In the genomic region with DNA sequence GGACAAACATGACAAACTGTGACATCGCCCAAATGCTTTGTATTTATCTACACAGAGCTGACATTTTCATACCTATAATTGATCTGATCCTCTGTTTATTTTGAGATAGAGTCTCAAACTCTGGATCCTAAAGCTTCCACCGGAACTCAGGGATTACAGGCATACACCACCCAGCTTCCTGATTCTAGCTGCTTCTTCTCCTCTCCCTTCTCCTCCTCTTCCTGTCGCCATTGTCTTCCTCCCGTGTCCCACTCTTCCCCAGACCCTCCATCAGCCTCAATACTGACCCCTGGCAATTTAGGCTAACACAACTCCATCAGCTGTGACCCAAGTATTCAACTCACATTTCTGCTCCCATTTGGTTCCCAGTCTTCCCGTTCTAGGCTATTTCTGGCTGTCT, we compare ENCODE assay signal across 8 mouse cellular contexts. TPM values are rescaled to one million over a fixed set of nuclear protein-coding genes. Genes with fewer than 3 reads are reported as not detected.
A peak's percentile ranks its signal among the peaks of the same experiment; 100 is the strongest.
DNase-seq lines count a peak whose midpoint lies in the region; ATAC-seq and TF ChIP-seq lines count a peak whose summit lies in the region.

No protein-coding gene starts in this region.

- peaks cover 8% of the 10 kb centered on the region; the same call in 1 of the 2 replicates for H3K4me1 ChIP-seq in kidney, postnatal 0 days (replicated peaks; ENCODE audit: insufficient read depth, low read length)
- peaks cover 26% of the 10 kb centered on the region for H3K4me1 ChIP-seq in forebrain, embryonic 10.5 days
- H3K4me1 ChIP-seq in limb, embryonic 11.5 days (ENCODE audit: control insufficient read depth, insufficient read depth, low read length) = 0 out of 2 replicates have a peak, but pooled peaks cover 4% of the 10 kb centered on the region
- H3K4me1 ChIP-seq in neural tube, embryonic 14.5 days (ENCODE audit: control insufficient read depth, insufficient read depth, low read length) = 0 out of 2 replicates have a peak, but pooled peaks cover 4% of the 10 kb centered on the region

- H3K27me3 ChIP-seq in kidney, postnatal 0 days (ENCODE audit: insufficient read depth, low read length) = peaks cover 15% of the 10 kb centered on the region
- H3K27me3 ChIP-seq in forebrain, embryonic 10.5 days (ENCODE audit: poor library complexity, severe bottlenecking) = peaks cover 67% of the 10 kb centered on the region
- H3K27me3 ChIP-seq in limb, embryonic 11.5 days (ENCODE audit: control insufficient read depth, insufficient read depth, low read length) = peaks cover 30% of the 10 kb centered on the region
- H3K27me3 ChIP-seq in neural tube, embryonic 14.5 days (ENCODE audit: control insufficient read depth, insufficient read depth, low read length) = peaks cover 12% of the 10 kb centered on the region

- no peak for DNase-seq in kidney, postnatal 0 days (ENCODE audit: low spot score)
- DNase-seq in kidney, adult 8-10 months = no peak
- DNase-seq in forebrain, embryonic 10.5 days (ENCODE audit: extremely low spot score, low spot score) = no peak
- no peak for DNase-seq in limb, embryonic 11.5 days (ENCODE audit: low spot score)
- DNase-seq in adrenal gland, adult 8-10 months = no peak
- DNase-seq in right cerebral cortex, adult 2 months (ENCODE audit: low spot score in 2 of 2) = no peak
- DNase-seq in left cerebral cortex, postnatal 14 days (ENCODE audit: low spot score in 2 of 2) = no peak

- no peaks in the 10 kb centered on the region for H3K9me3 ChIP-seq in kidney, postnatal 0 days (replicated peaks; ENCODE audit: low read length)
- no peaks in the 10 kb centered on the region for H3K9me3 ChIP-seq in forebrain, embryonic 10.5 days
- no peaks in the 10 kb centered on the region for H3K9me3 ChIP-seq in limb, embryonic 11.5 days (ENCODE audit: control insufficient read depth, low read length)
- no peaks in the 10 kb centered on the region for H3K9me3 ChIP-seq in neural tube, embryonic 14.5 days (ENCODE audit: control insufficient read depth, low read length)

- no peak for ATAC-seq in kidney, postnatal 0 days (replicated peaks; ENCODE audit: low FRiP score, low read depth)
- no peak for ATAC-seq in limb, embryonic 11.5 days (ENCODE audit: insufficient number of reproducible peaks, low FRiP score, low TSS enrichment, low read depth)
- ATAC-seq in neural tube, embryonic 14.5 days (ENCODE audit: low read depth) = no peak

- no peak overlapping the region for H3K27ac ChIP-seq in kidney, postnatal 0 days
- H3K27ac ChIP-seq in forebrain, embryonic 10.5 days = peak overlapping the region; percentile 80; the same call in 1 of the 2 replicates
- H3K27ac ChIP-seq in limb, embryonic 11.5 days (replicated peaks; ENCODE audit: low read depth, low read length) = no peak overlapping the region
- no peak overlapping the region; the same call in 1 of the 2 replicates for H3K27ac ChIP-seq in neural tube, embryonic 14.5 days (ENCODE audit: low read depth, low read length)

- H3K9ac ChIP-seq in kidney, postnatal 0 days (ENCODE audit: low read depth, low read length) = peak overlapping the region; percentile 47; the same call in 1 of the 2 replicates
- no peak overlapping the region; the same call in 1 of the 2 replicates for H3K9ac ChIP-seq in limb, embryonic 11.5 days (ENCODE audit: low read length)
- H3K9ac ChIP-seq in neural tube, embryonic 14.5 days (replicated peaks; ENCODE audit: low read depth, low read length) = peak overlapping the region; percentile 58; the same call in 1 of the 2 replicates

- intact Hi-C loops in left cerebral cortex, postnatal 14 days (cut with DNase I) = no loop called here

- H3K4me3 ChIP-seq in kidney, postnatal 0 days (replicated peaks; ENCODE audit: low read depth, low read length) = peak overlapping the region; percentile 54
- peak overlapping the region; percentile 63 for H3K4me3 ChIP-seq in forebrain, embryonic 10.5 days
- H3K4me3 ChIP-seq in limb, embryonic 11.5 days (ENCODE audit: low read depth, low read length) = peak overlapping the region; percentile 39
- peak overlapping the region; percentile 46 for H3K4me3 ChIP-seq in neural tube, embryonic 14.5 days (ENCODE audit: low read depth, low read length)

- H3K36me3 ChIP-seq in kidney, postnatal 0 days (ENCODE audit: insufficient read depth, low read length) = no peaks in the 10 kb centered on the region
- H3K36me3 ChIP-seq in forebrain, embryonic 10.5 days (replicated peaks) = no peaks in the 10 kb centered on the region
- H3K36me3 ChIP-seq in limb, embryonic 11.5 days (ENCODE audit: control insufficient read depth, insufficient read depth, low read length) = no peaks in the 10 kb centered on the region
- no peaks in the 10 kb centered on the region for H3K36me3 ChIP-seq in neural tube, embryonic 14.5 days (ENCODE audit: control insufficient read depth, insufficient read depth, low read length)

- no peak for TF ChIP-seq CTCF in kidney, postnatal 0 days (IDR thresholded peaks at IDR 0.05; ENCODE audit: low read depth)

- peak overlapping the region; percentile 95 for H3K4me2 ChIP-seq in kidney, postnatal 0 days (ENCODE audit: low read length)
- peak overlapping the region; percentile 61 for H3K4me2 ChIP-seq in limb, embryonic 11.5 days (ENCODE audit: low read depth, severe bottlenecking)
- H3K4me2 ChIP-seq in neural tube, embryonic 14.5 days (ENCODE audit: low read depth, low read length) = peak overlapping the region; percentile 72

- 12% methylated on average over 5 of the region's 5 CpGs for WGBS in kidney, postnatal 0 days
- 19% methylated on average over 5 of the region's 5 CpGs for WGBS in forebrain, embryonic 10.5 days
- 14% methylated on average over 5 of the region's 5 CpGs for WGBS in limb, embryonic 11.5 days
- 17% methylated on average over 5 of the region's 5 CpGs for WGBS in neural tube, embryonic 14.5 days

RNA-seq across cellular contexts. Expression of a gene that starts 50.6 kb away (rescaled TPM):
- 23.9 and 25.1 TPM in 2 replicates for polyA plus RNA-seq in kidney, postnatal 0 days (2015; fragmentation: Nextera tagmentation; extraction: Ambion mirVana)
- 13.8 and 14.5 TPM in 2 replicates for polyA plus RNA-seq in forebrain, embryonic 10.5 days (2016; fragmentation: Nextera tagmentation; extraction: Ambion mirVana)
- polyA plus RNA-seq in limb, embryonic 11.5 days (2014; fragmentation: Nextera tagmentation; extraction: Ambion mirVana) = 34.9 and 35.5 TPM in 2 replicates
- polyA plus RNA-seq in neural tube, embryonic 14.5 days (2014; fragmentation: Nextera tagmentation; extraction: Ambion mirVana) = 3.5 and 8.5 TPM in 2 replicates
- total RNA-seq in adrenal gland, adult 8-10 months (2022) = 10 to 100 TPM; 13.5 to 19.7 (median 16.7) TPM
- 1 to 10 TPM; 2.3 to 2.4 TPM for total RNA-seq in left cerebral cortex, postnatal 14 days (2021)

RNA-seq across cellular contexts. Expression of a gene that starts 52.3 kb away (rescaled TPM):
- polyA plus RNA-seq in kidney, postnatal 0 days (2015; fragmentation: Nextera tagmentation; extraction: Ambion mirVana) = 29.9 and 30.1 TPM in 2 replicates
- 20.5 and 21.0 TPM in 2 replicates for polyA plus RNA-seq in forebrain, embryonic 10.5 days (2016; fragmentation: Nextera tagmentation; extraction: Ambion mirVana)
- 19.8 and 20.7 TPM in 2 replicates for polyA plus RNA-seq in limb, embryonic 11.5 days (2014; fragmentation: Nextera tagmentation; extraction: Ambion mirVana)
- 36.3 and 38.5 TPM in 2 replicates for polyA plus RNA-seq in neural tube, embryonic 14.5 days (2014; fragmentation: Nextera tagmentation; extraction: Ambion mirVana)
- total RNA-seq in adrenal gland, adult 8-10 months (2022) = 10 to 100 TPM; 22.5 to 26.5 (median 23.2) TPM
- total RNA-seq in left cerebral cortex, postnatal 14 days (2021) = 10 to 100 TPM; 60.2 TPM

RNA-seq across cellular contexts. Expression of a gene that starts 57.6 kb away (rescaled TPM):
- polyA plus RNA-seq in kidney, postnatal 0 days (2015; fragmentation: Nextera tagmentation; extraction: Ambion mirVana) = 2.8 and 3.1 TPM in 2 replicates
- polyA plus RNA-seq in forebrain, embryonic 10.5 days (2016; fragmentation: Nextera tagmentation; extraction: Ambion mirVana) = 9.2 and 9.4 TPM in 2 replicates
- 6.1 and 7.2 TPM in 2 replicates for polyA plus RNA-seq in limb, embryonic 11.5 days (2014; fragmentation: Nextera tagmentation; extraction: Ambion mirVana)
- 4.1 and 4.4 TPM in 2 replicates for polyA plus RNA-seq in neural tube, embryonic 14.5 days (2014; fragmentation: Nextera tagmentation; extraction: Ambion mirVana)
- total RNA-seq in adrenal gland, adult 8-10 months (2022) = 1 to 10 TPM; 5.1 to 8.2 (median 7.2) TPM
- 1 to 10 TPM; 5.5 to 6.6 TPM for total RNA-seq in left cerebral cortex, postnatal 14 days (2021)
